Mouse (Mus musculus): Measurements from ENCODE around the gene Cacna1b. TPM values are rescaled to one million over a fixed set of nuclear protein-coding genes. Genes with fewer than 3 reads are reported as not detected.

Gene Cacna1b
- polyA plus RNA-seq, 1 experiment: not detected

- Histone ChIP-seq H3K4me1 (ENCODE audit: control insufficient read depth, insufficient read depth, insufficient read length, low read length) (no peaks in the 10 kb centered on the region), H3K4me3 (ENCODE audit: insufficient read depth, low read depth, low read length) (no peak overlapping the region), H3K27ac (replicated peaks; ENCODE audit: low read depth, low read length) (no peak overlapping the region)
These were observed 10.4 kb downstream of the Cacna1b start for GRCm38 (mm10) chr2:24752599-24752998.

- Histone ChIP-seq H3K27ac (replicated peaks; ENCODE audit: low read depth, low read length) (no peak overlapping the region), H3K4me1 (ENCODE audit: control insufficient read depth, insufficient read depth, insufficient read length, low read length) (no peaks in the 10 kb centered on the region), H3K4me3 (ENCODE audit: insufficient read depth, low read depth, low read length) (no peak overlapping the region)
These were observed 12.9 kb downstream of the Cacna1b start for GRCm38 (mm10) chr2:24750051-24750450.

- no peak overlapping the region for H3K27ac ChIP-seq (replicated peaks; ENCODE audit: low read depth, low read length)
- no peak overlapping the region for H3K4me3 ChIP-seq (ENCODE audit: insufficient read depth, low read depth, low read length)
These were observed 15.1 kb downstream of the Cacna1b start for GRCm38 (mm10) chr2:24747878-24748277.

GRCm38 (mm10) chr2:24739701-24740100 is 23.3 kb downstream of the Cacna1b start:
- Histone ChIP-seq H3K4me1 (ENCODE audit: control insufficient read depth, insufficient read depth, insufficient read length, low read length) (no peaks in the 10 kb centered on the region), H3K27ac (replicated peaks; ENCODE audit: low read depth, low read length) (no peak overlapping the region), H3K4me3 (ENCODE audit: insufficient read depth, low read depth, low read length) (no peak overlapping the region)

More at GRCm38 (mm10) chr2:24747878-24748277, 15.1 kb downstream of the Cacna1b start:
- no peaks in the 10 kb centered on the region for H3K4me1 ChIP-seq (ENCODE audit: control insufficient read depth, insufficient read depth, insufficient read length, low read length)

- no peaks in the 10 kb centered on the region for H3K4me1 ChIP-seq (ENCODE audit: control insufficient read depth, insufficient read depth, insufficient read length, low read length)
- H3K27ac ChIP-seq (replicated peaks; ENCODE audit: low read depth, low read length): no peak overlapping the region
- H3K4me3 ChIP-seq (ENCODE audit: insufficient read depth, low read depth, low read length): no peak overlapping the region
These were observed 29.8 kb downstream of the Cacna1b start for GRCm38 (mm10) chr2:24733157-24733556.

GRCm38 (mm10) chr2:24725865-24726264 is 37.1 kb downstream of the Cacna1b start:
- Histone ChIP-seq H3K27ac (replicated peaks; ENCODE audit: low read depth, low read length) (no peak overlapping the region), H3K4me1 (ENCODE audit: control insufficient read depth, insufficient read depth, insufficient read length, low read length) (no peaks in the 10 kb centered on the region), H3K4me3 (ENCODE audit: insufficient read depth, low read depth, low read length) (no peak overlapping the region)

- Histone ChIP-seq H3K4me3 (ENCODE audit: insufficient read depth, low read depth, low read length) (no peak overlapping the region), H3K4me1 (ENCODE audit: control insufficient read depth, insufficient read depth, insufficient read length, low read length) (no peaks in the 10 kb centered on the region), H3K27ac (replicated peaks; ENCODE audit: low read depth, low read length) (no peak overlapping the region)
These were observed 43.1 kb downstream of the Cacna1b start for GRCm38 (mm10) chr2:24719645-24720379.

- no peak overlapping the region for H3K27ac ChIP-seq (replicated peaks; ENCODE audit: low read depth, low read length)
- no peaks in the 10 kb centered on the region for H3K4me1 ChIP-seq (ENCODE audit: control insufficient read depth, insufficient read depth, insufficient read length, low read length)
- H3K4me3 ChIP-seq (ENCODE audit: insufficient read depth, low read depth, low read length): no peak overlapping the region
These were observed 44.0 kb downstream of the Cacna1b start for GRCm38 (mm10) chr2:24718906-24719305.

GRCm38 (mm10) chr2:24717963-24718362 is 45.0 kb downstream of the Cacna1b start:
- H3K4me3 ChIP-seq (ENCODE audit: insufficient read depth, low read depth, low read length): no peak overlapping the region
- no peak overlapping the region for H3K27ac ChIP-seq (replicated peaks; ENCODE audit: low read depth, low read length)
- H3K4me1 ChIP-seq (ENCODE audit: control insufficient read depth, insufficient read depth, insufficient read length, low read length): no peaks in the 10 kb centered on the region

GRCm38 (mm10) chr2:24717461-24717860 is 45.5 kb downstream of the Cacna1b start:
- Histone ChIP-seq H3K4me1 (ENCODE audit: control insufficient read depth, insufficient read depth, insufficient read length, low read length) (no peaks in the 10 kb centered on the region), H3K27ac (replicated peaks; ENCODE audit: low read depth, low read length) (no peak overlapping the region), H3K4me3 (ENCODE audit: insufficient read depth, low read depth, low read length) (no peak overlapping the region)

- Histone ChIP-seq H3K4me1 (ENCODE audit: control insufficient read depth, insufficient read depth, insufficient read length, low read length) (no peaks in the 10 kb centered on the region), H3K4me3 (ENCODE audit: insufficient read depth, low read depth, low read length) (no peak overlapping the region), H3K27ac (replicated peaks; ENCODE audit: low read depth, low read length) (no peak overlapping the region)
These were observed 57.0 kb downstream of the Cacna1b start for GRCm38 (mm10) chr2:24705929-24706328.

GRCm38 (mm10) chr2:24702208-24702957 is 60.6 kb downstream of the Cacna1b start:
- no peak overlapping the region for H3K4me3 ChIP-seq (ENCODE audit: insufficient read depth, low read depth, low read length)
- H3K4me1 ChIP-seq (ENCODE audit: control insufficient read depth, insufficient read depth, insufficient read length, low read length): no peaks in the 10 kb centered on the region
- H3K27ac ChIP-seq (replicated peaks; ENCODE audit: low read depth, low read length): no peak overlapping the region

GRCm38 (mm10) chr2:24697281-24697980 is 65.5 kb downstream of the Cacna1b start:
- Histone ChIP-seq H3K4me1 (ENCODE audit: control insufficient read depth, insufficient read depth, insufficient read length, low read length) (no peaks in the 10 kb centered on the region), H3K27ac (replicated peaks; ENCODE audit: low read depth, low read length) (no peak overlapping the region), H3K4me3 (ENCODE audit: insufficient read depth, low read depth, low read length) (no peak overlapping the region)

GRCm38 (mm10) chr2:24692371-24692770 is 70.6 kb downstream of the Cacna1b start:
- Histone ChIP-seq H3K27ac (replicated peaks; ENCODE audit: low read depth, low read length) (no peak overlapping the region), H3K4me1 (ENCODE audit: control insufficient read depth, insufficient read depth, insufficient read length, low read length) (no peaks in the 10 kb centered on the region), H3K4me3 (ENCODE audit: insufficient read depth, low read depth, low read length) (no peak overlapping the region)

- Histone ChIP-seq H3K4me1 (ENCODE audit: control insufficient read depth, insufficient read depth, insufficient read length, low read length) (no peaks in the 10 kb centered on the region), H3K4me3 (ENCODE audit: insufficient read depth, low read depth, low read length) (no peak overlapping the region), H3K27ac (replicated peaks; ENCODE audit: low read depth, low read length) (no peak overlapping the region)
These were observed 72.6 kb downstream of the Cacna1b start for GRCm38 (mm10) chr2:24690356-24690755.
